Mouse (Mus musculus) frontal cortex, postnatal 14 days (tissue): ENCODE data around the gene Mpi.

ENCODE experiments used
- DNase-seq, 2 experiments: peaks; one replicate each; pipeline ENCODE4 v3.0.0; 2022; ENCODE audit warnings: low spot score in 2 of 2

The Mpi gene

DNA sequence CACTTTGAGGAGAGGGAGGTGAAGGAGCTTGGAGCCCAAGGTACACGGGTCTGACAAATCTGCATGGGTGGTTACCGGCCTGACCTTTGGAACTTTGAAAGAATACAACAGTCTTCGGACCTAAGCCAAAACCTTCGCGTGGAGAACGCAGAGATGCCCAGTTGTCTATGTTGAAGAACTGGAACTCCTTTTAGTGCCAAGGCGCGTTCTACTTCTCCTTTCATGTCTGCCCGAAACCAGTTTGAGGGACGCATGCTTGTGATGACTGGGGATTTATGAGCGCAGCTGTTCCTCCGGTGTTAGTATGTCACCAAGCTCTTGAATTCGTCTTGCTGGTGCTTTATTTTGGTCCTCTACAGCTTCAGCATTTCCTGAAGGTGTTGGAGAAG, 9.1 kb upstream of the Mpi start:
- DNase-seq: no peak

DNA sequence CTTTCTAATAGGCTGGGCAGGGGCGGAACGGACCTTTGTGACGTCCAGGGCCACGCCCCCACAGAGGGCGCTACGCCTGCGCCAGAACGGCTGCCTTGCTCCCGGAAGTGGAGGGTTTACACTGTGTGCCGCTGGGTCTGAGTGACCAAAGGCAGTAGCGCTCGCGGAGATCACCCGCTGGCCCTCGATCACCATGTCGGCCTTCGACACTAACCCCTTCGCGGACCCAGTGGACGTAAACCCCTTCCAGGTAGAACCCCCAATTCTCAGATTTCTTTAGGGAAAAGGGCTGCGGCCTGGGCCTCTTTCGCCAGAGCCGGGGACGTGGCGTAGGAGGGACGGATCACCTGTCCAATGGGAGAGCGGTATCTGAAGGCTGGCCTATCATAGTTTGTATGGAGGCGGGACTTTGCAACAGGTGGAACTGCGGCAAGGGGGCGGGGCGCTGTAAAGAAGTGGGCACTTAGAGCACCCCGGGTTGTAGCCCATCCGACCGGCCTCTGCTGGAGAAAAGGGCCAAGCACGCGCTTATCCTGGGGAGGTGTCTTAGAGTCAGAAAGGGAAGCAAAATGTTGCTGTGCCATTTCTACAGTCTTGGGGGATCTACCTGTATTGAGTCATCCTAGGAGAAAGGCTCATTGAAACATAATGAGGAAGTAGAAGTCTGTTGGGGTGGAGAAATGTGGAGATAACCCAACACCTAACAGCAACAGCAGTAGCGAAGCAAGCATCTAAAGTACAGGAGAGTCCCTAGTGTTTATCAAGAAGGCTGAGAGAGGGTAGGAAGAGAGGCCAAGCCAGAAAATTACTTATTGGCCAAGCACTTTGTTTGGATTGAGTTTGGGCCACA, 8.5 kb upstream of the Mpi start, which contains the start of gene Scamp2:
Scamp2 (plus strand) TSS at position 83 of the 850 bp plus-strand sequence.
- DNase-seq: peak; percentile 88 to 93

DNA sequence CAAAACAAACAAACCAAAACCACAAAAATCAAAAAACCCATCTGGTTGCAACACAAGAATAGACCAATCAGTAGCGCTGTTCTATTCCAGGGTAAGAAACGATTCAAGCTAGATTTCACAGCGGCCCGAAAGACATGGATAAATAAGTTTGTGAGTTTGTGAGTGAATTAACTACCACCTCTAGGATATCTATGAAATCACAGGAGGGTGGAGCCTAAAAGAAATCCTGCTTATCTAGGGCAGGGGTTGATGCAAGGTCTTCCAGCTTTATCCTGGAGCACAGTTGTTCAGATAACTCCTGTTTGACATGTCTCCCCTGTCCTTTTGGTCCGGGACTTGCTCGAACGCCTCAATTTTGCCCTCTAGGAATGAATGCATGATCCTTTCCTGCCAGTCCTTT, 7.7 kb upstream of the Mpi start:
- no peak for DNase-seq

DNA sequence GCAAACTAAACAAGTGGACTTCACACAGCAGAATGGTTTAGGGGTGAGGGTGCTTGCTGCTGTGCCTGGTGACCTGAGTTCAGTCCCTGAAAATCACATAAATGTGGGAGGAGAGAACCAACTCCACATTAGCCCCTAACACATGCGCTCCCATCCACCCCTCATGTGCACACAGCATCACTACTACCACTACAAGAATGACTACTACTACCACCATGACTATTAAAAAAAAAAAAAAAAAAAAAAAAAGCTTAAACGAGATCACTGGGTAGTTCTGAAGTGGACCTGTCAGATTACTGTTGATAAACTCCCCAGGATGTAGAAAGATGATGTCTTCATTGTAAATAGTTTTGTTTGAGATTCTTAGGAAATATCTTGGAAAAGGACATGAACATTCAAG, 7.0 kb upstream of the Mpi start:
- no peak for DNase-seq

DNA sequence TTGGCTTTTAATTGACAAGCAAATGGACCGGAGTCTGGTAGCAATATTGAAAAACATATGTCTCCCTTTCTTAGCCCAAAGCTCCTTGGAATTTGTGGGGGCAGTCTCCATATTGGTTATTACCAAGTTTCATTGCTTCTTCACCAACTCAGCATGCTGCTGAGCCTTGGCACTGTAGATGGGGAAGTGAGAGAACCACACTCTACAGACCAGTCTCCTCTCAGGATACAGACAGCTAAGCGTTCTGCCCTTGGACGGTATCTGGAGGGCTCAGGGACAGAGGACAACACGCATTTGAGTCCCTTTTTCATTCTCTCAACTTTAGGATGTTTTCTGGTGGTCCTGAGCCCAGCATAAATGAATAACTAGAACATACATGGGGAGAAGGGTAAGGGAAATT, 6.1 kb upstream of the Mpi start:
- DNase-seq: no peak

DNA sequence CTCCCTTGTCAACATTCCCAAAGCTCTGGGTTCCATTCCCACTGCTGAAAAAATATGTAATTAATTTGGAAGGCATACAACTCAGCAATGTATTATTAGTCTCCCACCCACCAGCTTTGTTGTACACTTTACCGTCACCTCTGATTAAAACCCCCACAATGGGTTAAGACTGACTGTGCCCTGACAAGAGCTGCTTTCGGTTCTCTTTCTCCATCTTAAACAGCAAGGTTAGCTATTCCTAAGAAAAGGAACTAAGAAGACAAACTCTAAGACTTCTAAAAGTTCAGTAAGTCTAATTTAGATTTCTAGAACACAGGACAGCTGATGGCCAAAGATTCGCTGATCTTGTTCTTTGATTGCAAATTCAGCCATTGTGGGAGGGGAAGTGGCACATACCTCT, 4.7 kb upstream of the Mpi start:
- DNase-seq: no peak

DNA sequence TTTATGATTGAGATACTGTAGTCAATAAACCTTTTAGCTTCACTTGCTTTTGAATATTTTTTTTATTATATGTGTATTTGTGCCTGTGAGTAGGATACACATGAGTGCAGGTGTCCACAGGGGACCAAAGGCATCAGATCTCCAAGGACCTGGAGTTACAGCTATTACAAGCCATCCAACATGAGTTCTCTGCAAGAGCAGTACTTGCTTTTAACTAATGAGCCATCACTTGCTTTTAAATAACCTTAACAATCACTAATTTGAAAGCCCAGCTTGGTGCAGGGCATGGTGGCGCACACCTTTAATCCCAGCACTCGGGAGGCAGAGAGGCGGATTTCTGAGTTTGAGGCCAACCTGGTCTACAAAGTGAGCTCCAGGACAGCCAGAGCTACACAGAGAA, 2.2 kb upstream of the Mpi start:
- DNase-seq: no peak

DNA sequence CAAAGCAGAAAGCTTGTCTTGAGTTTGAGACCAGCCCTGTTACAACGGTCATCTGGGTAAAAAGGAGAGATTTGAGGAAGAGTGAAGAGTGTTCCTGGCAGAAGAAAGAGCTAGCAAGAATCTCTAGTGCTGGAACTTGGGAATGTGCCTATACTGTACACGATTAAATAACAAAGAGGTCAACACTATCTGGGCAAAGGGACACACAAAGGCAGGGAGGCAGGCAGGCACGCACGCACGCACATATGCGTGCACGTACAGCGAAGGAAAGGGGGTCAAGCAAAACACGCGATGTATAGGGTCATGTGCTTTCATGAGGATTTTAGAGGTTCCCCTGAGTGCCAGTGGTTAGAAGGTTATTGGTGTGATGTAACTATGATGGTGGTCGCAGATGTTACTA, 556 bp upstream of the Mpi start:
- DNase-seq: no peak

DNA sequence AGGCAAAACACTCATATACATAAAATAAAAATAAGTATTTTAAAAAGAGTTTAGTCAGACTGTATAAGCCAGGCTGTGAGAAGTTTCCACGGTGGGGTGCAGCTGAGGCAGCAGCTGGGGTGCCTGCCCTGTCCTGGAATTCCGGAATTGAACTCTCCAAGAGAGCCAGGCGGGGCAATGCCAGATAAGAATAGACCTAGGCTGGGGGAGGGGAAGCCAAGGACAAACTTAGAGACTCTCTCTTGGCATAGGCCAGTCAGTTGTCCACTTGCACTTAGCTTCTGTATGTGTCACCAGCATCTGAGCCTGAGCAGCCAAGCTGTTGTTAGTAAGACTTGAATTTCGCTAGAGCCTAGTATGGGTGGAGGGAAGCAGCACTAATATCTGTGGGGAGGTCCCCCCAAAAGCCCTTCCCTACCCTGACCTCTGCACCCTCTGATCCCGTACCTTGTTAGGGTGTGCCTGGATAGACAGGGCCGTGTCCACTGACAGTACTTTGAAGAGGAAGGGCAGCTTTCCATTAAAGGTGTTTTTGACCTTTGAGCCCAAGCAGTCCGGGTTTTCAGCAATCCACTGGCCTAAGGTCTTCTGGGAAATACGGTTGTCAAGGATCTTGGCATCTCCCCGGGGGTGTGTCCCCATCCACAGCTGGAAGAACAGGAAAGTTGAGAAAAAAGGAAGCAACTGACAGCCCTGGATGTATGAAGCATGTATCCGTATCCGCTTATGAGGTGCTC, 2.3 kb downstream of the Mpi start:
- no peak for DNase-seq

DNA sequence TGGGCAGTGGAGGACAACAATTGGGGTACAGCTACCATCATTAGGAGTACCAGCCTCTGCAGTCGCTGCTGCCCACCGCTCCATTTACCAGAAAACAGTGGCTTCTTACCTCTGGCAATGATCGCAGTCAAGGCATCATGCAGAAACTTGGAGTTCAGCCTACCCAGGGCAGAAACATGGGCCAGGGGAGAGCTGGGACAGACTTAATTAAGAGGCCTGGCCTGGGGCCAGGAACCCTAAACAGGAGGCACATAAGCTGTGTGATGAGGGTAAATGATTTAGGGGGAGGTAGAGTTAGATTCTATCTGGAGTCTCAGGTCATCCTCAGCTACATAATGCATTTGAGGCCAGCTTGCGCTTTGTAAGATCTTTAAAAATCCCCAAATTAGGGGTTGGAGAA, 3.4 kb downstream of the Mpi start:
- DNase-seq: no peak

DNA sequence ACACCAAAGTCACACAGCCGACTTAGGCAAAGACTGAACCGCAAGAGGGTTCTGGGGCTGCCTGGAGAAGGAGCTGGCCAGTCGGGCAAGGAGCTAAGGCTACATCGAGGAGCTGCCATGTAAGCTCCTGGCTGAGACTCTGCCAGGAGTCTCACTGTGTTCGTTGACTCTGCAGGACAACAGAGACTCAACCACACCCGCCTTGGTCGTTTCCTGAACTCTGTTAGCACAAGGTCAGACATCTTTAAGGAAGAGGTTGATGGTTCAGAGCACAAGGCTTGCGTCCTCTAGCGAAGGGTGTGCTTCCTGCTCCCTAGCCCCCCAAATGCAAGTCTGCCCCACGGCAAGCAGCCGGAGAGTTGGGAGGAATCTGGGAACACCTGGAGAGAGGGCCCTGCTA, 4.7 kb downstream of the Mpi start:
- DNase-seq: no peak

DNA sequence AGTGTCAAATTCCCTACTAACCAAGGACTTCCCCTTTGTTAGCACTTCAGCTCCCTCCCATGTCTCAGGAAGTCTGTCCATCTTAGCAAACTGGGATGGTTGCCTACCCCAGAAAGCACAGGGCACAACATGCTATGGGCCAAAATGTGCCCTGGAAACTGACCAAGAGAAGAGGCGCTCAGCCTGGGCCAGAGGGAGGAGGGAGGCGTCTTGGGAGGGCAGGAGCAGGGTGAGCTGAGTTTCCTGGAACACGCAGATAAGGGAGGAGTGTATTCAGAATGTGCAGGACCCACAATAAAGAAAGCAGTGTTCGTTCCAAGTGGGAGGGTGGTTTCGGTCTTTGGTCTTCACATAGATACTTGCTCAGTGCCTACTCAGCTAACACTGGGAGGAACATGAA, 5.3 kb downstream of the Mpi start:
- no peak for DNase-seq

DNA sequence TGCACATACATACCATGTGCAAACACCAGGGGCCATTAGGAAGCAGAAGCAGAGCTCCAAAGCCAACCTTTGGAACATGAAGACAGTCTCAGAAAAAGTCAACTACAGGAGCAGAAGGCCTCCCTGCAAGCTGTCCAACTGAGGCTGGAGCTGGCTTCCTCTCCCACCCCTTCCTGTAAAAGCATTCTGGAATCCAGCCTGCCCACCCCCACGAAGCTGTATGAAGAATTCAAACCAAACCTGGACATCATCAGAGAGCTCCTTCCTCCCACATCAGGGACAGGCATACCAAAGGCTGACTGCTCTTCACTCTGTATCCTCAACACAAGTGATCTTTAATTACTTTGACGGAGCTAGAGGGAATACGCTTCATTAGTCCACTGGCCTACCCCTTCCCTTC, 8.6 kb downstream of the Mpi start:
- no peak for DNase-seq

DNA sequence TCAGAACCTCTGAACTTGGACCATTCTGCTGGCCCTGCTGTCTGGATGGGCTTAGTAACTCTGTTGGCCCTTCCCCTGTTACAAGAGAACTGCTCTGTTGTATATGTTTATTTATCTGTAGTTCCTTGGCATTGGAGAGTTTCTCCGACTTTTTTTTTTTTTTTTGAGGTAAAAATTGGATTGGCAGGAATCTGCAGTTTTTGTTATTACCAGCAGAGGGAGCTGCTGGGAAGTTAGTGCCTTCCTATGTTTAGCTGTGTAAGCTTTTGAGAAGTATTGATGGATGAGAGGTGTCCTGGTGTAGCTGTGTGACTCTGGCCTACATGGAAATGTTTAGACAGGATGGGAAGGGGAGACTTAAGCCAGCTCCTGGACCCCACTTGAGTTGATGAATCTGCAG, 11.3 kb downstream of the Mpi start:
- DNase-seq: peak in 1 of 2 experiments; percentile 41

DNA sequence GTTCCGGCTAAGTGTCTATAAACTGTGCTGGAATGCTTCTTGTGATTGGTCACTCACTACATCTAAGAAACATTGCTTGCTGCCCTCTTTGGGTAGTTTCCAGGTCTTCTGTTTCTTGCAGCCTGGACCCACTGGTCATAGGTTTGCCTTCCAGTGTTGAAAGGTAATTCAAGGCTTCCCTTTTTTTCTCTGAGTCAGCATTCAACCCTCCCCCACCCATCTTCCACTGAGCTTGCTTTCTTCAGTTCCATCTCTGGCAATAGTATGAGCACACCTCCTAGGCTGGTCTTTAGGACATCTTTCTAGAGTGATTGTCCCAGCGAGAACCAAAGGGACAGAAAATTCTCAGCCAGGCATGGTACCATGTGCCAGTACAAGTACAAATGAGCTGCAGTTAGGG, 13.0 kb downstream of the Mpi start:
- no peak for DNase-seq

DNA sequence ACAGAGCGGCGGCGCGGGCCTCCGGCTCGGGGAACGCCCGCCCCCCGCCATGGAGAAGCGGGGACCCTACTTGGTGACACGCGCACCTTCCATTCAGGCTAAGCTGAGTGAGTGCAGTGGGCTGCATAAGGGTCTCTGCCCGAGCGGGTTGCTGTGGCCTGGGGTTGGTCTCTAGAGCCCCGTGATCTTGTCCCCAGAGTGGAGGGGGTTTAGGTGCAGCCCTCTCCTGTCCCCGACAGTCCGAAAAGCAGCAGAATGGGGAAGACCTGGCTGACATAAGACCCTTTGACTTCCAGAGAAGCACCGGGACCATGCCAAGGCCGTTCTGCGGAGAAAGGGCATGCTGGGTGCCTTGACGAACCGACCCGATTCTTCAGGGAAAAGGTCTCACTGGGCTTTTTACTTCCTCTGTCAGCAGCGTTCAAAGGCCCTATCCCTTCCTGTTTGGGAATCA, 14.8 kb downstream of the Mpi start:
- no peak for DNase-seq

DNA sequence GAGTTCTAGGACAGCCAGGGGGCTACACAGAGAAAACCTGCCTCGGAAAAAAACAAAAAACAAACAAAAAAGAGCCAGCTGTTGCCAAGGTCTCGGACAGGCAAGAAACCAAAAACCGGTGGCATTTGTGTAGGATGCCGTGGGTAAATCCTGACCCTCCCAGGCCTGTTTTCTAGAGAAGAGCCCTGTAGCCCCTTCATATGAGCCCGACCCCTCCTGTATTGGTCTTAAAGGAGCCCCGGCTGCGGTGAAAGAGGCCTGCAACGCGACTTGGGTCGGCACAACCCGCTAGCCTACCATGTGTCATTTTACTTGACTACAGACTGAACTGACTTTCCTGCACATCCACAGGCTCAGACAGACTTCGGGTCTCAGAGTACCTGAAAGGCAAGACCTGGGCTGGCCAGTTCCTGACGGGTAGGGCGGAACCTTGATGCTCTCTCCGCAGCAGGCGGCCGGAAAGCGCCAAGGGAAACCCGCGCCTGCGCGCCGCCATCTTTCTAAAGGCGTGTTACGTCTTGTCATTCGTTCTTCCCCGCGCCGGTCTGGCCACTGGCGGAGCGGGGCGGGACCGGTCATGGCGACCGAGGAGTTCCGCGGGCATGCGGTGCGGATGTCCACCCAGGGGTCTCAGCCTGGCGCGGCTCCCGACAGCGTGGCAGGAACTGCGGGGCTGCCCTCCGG, 15.4 kb downstream of the Mpi start, which contains the start of gene Fam219b:
Fam219b (plus strand) TSS at position 485 of the 684 bp plus-strand sequence.
- peak; percentile 87 to 91 for DNase-seq

DNA sequence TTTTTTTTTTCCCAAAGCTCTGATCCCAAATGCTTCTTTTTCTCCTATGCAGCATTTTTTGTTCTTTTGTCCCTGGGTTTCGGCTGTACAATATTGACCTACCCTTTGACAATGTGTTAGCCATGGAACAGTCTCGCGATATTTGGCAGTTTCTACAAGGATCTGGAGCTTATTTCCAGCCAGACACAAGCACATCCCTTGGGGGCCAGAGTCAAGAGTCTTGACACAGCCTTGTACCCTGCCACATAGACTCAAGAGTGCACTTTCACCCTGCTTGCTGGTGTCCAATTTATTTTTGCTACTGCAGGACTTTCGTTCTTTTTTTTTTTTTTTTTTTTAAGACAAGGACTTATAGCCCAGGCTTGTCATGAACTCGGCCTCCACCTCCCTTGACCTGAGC, 16.2 kb downstream of the Mpi start:
- DNase-seq: no peak

DNA sequence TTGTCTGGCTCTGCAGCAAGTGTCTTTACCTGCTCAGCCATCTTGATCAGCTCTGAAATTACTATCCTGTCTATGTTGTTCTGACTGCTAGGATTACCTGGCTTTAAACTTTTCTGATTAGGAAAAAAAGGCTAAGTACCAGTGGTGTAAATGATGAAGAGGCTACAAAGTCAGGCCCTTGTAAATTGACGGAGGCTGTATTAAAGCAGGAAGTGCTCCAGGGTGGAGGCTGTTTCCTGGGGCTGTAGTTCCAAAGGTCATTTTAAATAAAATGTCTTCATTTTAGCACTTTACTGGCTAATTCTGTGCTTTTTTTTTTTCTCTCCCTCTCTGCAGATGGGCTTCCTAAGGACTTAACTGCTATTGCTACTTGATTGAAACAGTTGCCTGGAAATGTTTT, 20.6 kb downstream of the Mpi start:
- DNase-seq: no peak

DNA sequence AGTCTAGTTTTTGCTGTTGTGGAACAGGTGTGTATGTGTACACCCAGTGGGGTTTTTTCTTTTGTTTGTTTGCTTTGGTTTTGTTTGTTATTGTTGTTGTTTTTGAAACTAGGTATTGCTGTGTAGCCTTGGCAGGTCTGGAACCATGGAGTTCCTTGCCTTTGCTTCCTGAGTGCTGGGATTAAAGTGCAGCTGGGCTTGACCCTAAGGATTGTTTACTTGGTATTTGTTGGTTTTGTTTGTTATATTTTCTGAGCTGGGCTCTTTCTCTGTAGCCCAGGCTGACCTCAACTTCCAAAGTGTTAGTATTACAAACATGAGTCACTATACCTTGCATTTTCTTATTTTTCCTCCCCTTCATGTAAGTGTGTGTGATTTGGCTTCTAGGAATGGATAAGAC, 26.1 kb downstream of the Mpi start:
- no peak for DNase-seq

DNA sequence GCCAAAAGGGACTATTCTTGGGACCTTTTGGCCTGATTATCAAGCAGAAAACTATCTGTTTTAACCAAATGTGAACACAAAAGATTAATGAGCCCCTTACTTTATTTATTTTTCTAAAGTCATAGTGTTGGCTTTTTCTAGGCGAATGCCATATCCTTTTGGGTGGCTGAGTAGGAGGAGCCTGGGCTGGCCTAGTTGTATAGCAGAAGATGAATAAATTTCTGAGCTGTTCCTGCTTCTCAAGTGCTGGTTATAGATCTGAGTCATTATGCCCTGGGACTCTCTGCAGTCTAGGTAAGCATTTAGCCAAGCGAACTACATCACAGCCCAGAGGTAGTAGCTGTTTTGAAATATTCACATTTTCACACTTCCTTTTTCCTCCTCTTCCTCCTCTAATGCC, 27.0 kb downstream of the Mpi start:
- no peak for DNase-seq

DNA sequence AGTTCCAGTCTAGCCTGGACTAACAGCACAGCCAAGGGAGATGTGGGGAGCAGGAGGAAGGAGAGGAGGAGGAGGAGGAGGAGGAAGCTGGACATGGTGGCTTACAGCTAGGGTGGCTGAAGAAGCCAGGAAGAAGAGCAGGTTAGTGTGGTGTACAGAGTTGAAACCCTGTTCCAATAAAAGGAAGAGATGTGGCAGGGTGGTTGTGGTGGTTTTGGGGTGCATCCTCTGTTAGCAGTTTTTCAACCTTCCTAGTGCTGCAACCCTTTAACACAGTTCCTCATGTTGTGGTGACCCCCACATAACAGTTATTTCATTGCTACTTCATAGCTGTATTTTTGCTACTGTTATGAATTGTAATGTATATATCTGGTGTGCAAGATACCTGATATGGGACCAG, 28.1 kb downstream of the Mpi start:
- no peak for DNase-seq

DNA sequence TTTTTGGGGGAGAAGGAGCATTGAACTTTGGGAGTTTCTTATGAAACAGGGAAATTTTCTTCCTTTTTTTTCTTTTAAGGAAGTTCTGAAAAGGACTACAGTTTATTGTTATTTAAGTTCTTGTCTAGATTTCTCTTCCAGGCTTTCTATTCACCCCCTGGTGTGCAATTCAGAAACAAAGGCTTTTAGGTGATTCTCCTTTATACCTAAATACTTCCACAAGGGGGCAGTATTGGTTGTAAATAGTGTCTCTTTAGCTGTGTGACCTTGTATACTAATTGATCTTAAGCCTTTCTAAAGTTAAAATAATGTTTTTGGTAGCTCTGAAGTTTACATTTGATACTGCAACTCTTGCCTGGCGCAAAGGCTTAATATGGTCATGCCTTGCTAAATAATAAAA, 28.8 kb downstream of the Mpi start:
- DNase-seq: no peak
